Mouse (Mus musculus) bone marrow, adult 2 months (tissue): ENCODE data around the gene Col7a1.

Experiments
- CTCF ChIP-seq: fragments of 200-500 bp; IDR thresholded peaks from 2 replicates; pipeline ENCODE4 v1.5.1; 2011; ENCODE audit warnings: low read length, control low read depth; ENCODE audit not compliant: control insufficient read depth, insufficient read depth
- POLR2A ChIP-seq: fragments of 200-500 bp; IDR thresholded peaks from 2 replicates; pipeline ENCODE4 v1.6.1; 2011; ENCODE audit warnings: low read depth, mild to moderate bottlenecking, control low read depth, low read length, borderline replicate concordance; ENCODE audit not compliant: control insufficient read depth

GRCm38 (mm10) chr9:108964338-108964737, 11.0 kb downstream of the Col7a1 start:
- TF ChIP-seq CTCF (no peak), POLR2A (no peak)
